Mouse (Mus musculus) embryonic facial prominence, embryonic 13.5 days (tissue): ENCODE data around the gene Igsf3. TPM values are rescaled to one million over a fixed set of nuclear protein-coding genes. Genes with fewer than 3 reads are reported as not detected.

Experiments
- ATAC-seq: fragments of 200-750 bp; cut with Nextera tagmentation; 2 replicates; pipeline ENCODE4 v1.8.0; 2017; ENCODE audit warnings: low read depth; ENCODE audit not compliant: insufficient number of reproducible peaks, insufficient read depth, low FRiP score, low TSS enrichment
- H3K27ac ChIP-seq: fragments of 300-500 bp; sonication (generic); 2 replicates; pipeline ENCODE4 v1.5.1; 2015; ENCODE audit warnings: moderate library complexity, mild to moderate bottlenecking, inconsistent platforms
- H3K27me3 ChIP-seq: fragments of 300-500 bp; sonication (generic); 2 replicates; pipeline ENCODE4 v1.6.1; 2015; ENCODE audit warnings: mild to moderate bottlenecking, inconsistent platforms
- H3K36me3 ChIP-seq: fragments of 300-500 bp; sonication (generic); 2 replicates; pipeline ENCODE4 v1.6.1; 2015; ENCODE audit warnings: mild to moderate bottlenecking, inconsistent platforms
- H3K4me1 ChIP-seq: fragments of 300-500 bp; sonication (generic); 2 replicates; pipeline ENCODE4 v1.6.1; 2015; ENCODE audit warnings: inconsistent platforms
- H3K4me2 ChIP-seq: fragments of 300-500 bp; sonication (generic); 2 replicates; pipeline ENCODE4 v1.6.1; 2015; ENCODE audit warnings: moderate library complexity, mild to moderate bottlenecking, inconsistent platforms
- H3K4me3 ChIP-seq: fragments of 300-500 bp; sonication (generic); 2 replicates; pipeline ENCODE4 v1.5.1; 2015; ENCODE audit warnings: mild to moderate bottlenecking, inconsistent platforms
- H3K9ac ChIP-seq: fragments of 300-500 bp; sonication (generic); 2 replicates; pipeline ENCODE4 v1.6.1; 2015; ENCODE audit warnings: mild to moderate bottlenecking, inconsistent platforms
- H3K9me3 ChIP-seq: fragments of 300-500 bp; sonication (generic); 2 replicates; pipeline ENCODE4 v1.6.1; 2016; ENCODE audit warnings: inconsistent platforms
- WGBS: fragments of 180-500 bp; shearing (Covaris S2); methylation state at CpG from one replicate; pipeline ENCODE4 v1.1.7; 2015; ENCODE audit warnings: mixed read lengths; 5-methylcytosine and 5-hydroxymethylcytosine counted together
- polyA plus RNA-seq: library from polyadenylated mRNA; unstranded; fragments of >200 nt; fragmentation: Nextera tagmentation; extraction: Ambion mirVana; gene quantifications from 2 replicates; pipeline ENCODE4 v1.2.1, GENCODE M21; 2015

Igsf3 gene
- polyA plus RNA-seq, 1 experiment from 2014 or later: 104 TPM

DNA sequence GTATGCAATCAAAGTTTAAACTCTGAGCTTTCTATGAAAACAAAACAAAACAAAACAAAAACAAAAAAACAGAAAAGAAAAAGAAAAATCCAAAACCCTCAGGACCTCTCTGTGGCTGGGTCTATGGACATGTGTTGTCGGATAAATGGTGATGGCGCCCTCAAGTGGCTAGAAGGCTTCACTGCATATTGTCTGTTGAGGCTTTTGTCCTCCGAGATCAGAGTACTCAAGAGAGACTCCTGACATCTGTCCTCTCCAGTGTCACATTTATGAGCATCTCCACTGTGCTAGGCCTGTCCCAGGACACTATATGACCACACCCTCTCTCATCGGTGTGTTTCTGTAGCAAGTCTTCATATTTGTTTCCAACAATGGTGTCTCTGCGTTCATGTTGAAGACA, 85.4 kb downstream of the Igsf3 start:
- ATAC-seq: no peak
- H3K4me3 ChIP-seq: no peak overlapping the region
- no peak overlapping the region; the same call in 1 of the 2 replicates for H3K4me2 ChIP-seq
- WGBS: 21% methylated on average over 5 of the region's 5 CpGs
- H3K27ac ChIP-seq: peak overlapping the region; percentile 92
- peaks cover 30% of the 10 kb centered on the region for H3K36me3 ChIP-seq
- no peak overlapping the region for H3K9ac ChIP-seq
- H3K4me1 ChIP-seq: peaks cover 33% of the 10 kb centered on the region
- H3K27me3 ChIP-seq: no peaks in the 10 kb centered on the region
- H3K9me3 ChIP-seq: peaks cover 10% of the 10 kb centered on the region

DNA sequence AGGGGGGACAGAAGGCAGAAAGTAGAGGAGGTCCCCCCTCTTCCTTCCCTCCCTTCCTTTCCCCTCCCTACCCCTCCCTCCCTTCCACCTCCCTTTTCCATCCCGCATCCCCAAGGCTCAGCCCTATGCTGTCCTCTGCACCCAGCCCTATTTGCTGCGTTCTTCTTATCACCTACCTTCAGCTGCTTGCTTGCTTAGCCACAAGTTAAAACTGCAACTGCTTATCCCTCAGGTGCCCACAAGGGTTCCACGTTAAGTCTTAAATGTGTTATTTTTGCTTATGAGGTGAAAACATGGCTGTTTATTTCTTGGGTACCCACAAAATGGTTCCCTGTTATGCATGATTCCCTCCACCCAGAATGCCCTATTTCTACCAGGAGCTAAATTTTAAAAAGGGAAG, 86.6 kb downstream of the Igsf3 start:
- ATAC-seq: no peak
- Histone ChIP-seq H3K9ac (no peak overlapping the region), H3K4me3 (no peak overlapping the region), H3K27me3 (no peaks in the 10 kb centered on the region), H3K9me3 (peaks cover 8% of the 10 kb centered on the region), H3K4me1 (peaks cover 44% of the 10 kb centered on the region), H3K36me3 (peaks cover 18% of the 10 kb centered on the region), H3K27ac (no peak overlapping the region), H3K4me2 (no peak overlapping the region)
- WGBS: 87% methylated on average over 3 of the region's 3 CpGs

DNA sequence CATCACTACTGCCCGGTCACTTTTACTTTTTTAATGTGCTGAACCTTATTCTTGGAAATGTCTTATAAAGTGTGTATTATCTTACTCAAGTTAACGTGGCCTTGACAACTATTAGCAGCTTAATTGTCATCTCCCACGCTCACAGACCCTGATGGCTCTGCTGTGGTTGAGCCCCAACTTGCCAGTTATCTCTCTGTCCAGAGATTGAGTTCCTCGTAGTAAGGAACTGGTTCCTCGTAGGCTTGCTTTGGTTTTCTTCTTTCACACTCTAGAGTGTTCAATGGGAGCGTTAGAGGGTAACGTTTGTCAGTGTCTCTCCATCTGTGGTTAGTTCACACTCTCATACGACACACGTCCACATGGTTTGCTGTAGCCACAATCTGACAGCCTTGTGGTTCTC, 92.8 kb downstream of the Igsf3 start:
- Histone ChIP-seq H3K27me3 (no peaks in the 10 kb centered on the region), H3K9me3 (no peaks in the 10 kb centered on the region), H3K4me3 (no peak overlapping the region), H3K36me3 (no peaks in the 10 kb centered on the region), H3K4me1 (peaks cover 28% of the 10 kb centered on the region), H3K4me2 (no peak overlapping the region), H3K27ac (no peak overlapping the region), H3K9ac (no peak overlapping the region)
- 86% methylated on average over 9 of the region's 9 CpGs for WGBS
- no peak for ATAC-seq

GRCm38 (mm10) chr3:101471881-101472280, 95.0 kb downstream of the Igsf3 start:
- no peaks in the 10 kb centered on the region for H3K27me3 ChIP-seq
- no peak overlapping the region for H3K4me2 ChIP-seq
- peaks cover 23% of the 10 kb centered on the region for H3K4me1 ChIP-seq
- H3K36me3 ChIP-seq: no peaks in the 10 kb centered on the region
- H3K9me3 ChIP-seq: no peaks in the 10 kb centered on the region
- WGBS: 26% methylated on average over 4 of the region's 4 CpGs
- no peak overlapping the region for H3K27ac ChIP-seq
- H3K4me3 ChIP-seq: no peak overlapping the region
- ATAC-seq: no peak
- no peak overlapping the region for H3K9ac ChIP-seq

DNA sequence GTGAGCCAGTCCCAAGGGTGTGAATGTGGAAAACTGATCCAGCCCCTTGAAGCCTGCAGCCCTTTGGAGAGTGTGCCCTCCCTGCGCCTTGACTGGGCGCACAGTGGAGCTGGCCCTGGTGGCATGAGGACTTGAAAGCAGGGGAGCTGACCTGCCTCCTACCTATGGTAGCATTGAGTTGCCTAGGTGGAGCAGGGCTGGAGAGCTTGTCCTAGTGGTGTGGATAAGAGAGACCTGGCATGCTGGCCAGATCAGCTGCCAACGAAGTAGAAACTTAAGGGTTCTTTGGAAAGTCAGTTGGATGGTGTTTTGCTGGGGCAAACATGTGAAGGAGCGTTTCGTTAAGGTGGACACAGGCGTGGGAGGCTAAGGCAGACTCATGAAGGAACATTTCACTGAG, 105.1 kb downstream of the Igsf3 start:
- 92% methylated on average over 6 of the region's 6 CpGs for WGBS
- no peaks in the 10 kb centered on the region for H3K4me1 ChIP-seq

GRCm38 (mm10) chr3:101483256-101483983, 106.5 kb downstream of the Igsf3 start:
- Histone ChIP-seq H3K27ac (no peak overlapping the region), H3K36me3 (no peaks in the 10 kb centered on the region), H3K27me3 (no peaks in the 10 kb centered on the region), H3K9ac (no peak overlapping the region), H3K4me2 (no peak overlapping the region), H3K9me3 (no peaks in the 10 kb centered on the region), H3K4me3 (no peak overlapping the region), H3K4me1 (no peaks in the 10 kb centered on the region)
- no peak for ATAC-seq
- WGBS: 73% methylated on average over 3 of the region's 3 CpGs

More for the DNA sequence above, 105.1 kb downstream of the Igsf3 start:
- no peak for ATAC-seq
- Histone ChIP-seq H3K27ac (no peak overlapping the region), H3K9ac (no peak overlapping the region), H3K9me3 (no peaks in the 10 kb centered on the region), H3K27me3 (no peaks in the 10 kb centered on the region), H3K4me2 (no peak overlapping the region), H3K4me3 (no peak overlapping the region), H3K36me3 (no peaks in the 10 kb centered on the region)

GRCm38 (mm10) chr3:101486054-101486765, 109.3 kb downstream of the Igsf3 start:
- 45% methylated on average over 4 of the region's 4 CpGs for WGBS
- ATAC-seq: no peak
- Histone ChIP-seq H3K36me3 (no peaks in the 10 kb centered on the region), H3K9me3 (no peaks in the 10 kb centered on the region), H3K4me2 (no peak overlapping the region), H3K27ac (no peak overlapping the region), H3K27me3 (no peaks in the 10 kb centered on the region), H3K9ac (no peak overlapping the region), H3K4me3 (no peak overlapping the region), H3K4me1 (0 out of 2 replicates have a peak, but pooled peaks cover 2% of the 10 kb centered on the region)

DNA sequence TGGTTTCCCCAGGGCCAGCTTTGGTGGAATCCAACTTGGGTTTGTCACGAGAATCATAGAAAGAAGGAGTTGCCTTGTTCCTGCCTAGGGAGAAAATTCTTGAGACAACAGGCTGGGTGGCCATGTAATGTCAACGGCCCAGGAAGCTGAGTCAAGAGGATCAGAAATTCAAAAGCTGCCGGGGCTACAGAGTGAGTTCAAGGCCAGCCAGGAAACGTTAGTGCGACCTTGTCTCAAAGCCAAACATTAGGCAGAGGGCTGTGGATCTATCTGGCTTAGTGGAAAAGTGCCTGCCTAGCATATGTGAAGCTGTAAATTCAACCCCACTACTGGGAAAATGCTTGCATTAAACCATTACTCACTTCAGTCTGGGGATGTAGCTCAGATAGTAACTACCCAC, 110.6 kb downstream of the Igsf3 start:
- H3K9me3 ChIP-seq: no peaks in the 10 kb centered on the region
- H3K27ac ChIP-seq: no peak overlapping the region
- WGBS: 84% methylated on average over 5 of the region's 5 CpGs

GRCm38 (mm10) chr3:101488204-101488603, 111.3 kb downstream of the Igsf3 start:
- H3K27me3 ChIP-seq: no peaks in the 10 kb centered on the region
- no peaks in the 10 kb centered on the region for H3K36me3 ChIP-seq
- no peak overlapping the region for H3K4me3 ChIP-seq
- H3K9ac ChIP-seq: no peak overlapping the region
- no peak for ATAC-seq
- H3K9me3 ChIP-seq: no peaks in the 10 kb centered on the region
- H3K4me2 ChIP-seq: no peak overlapping the region
- WGBS: 71% methylated on average over 7 of the region's 7 CpGs
- 0 out of 2 replicates have a peak, but pooled peaks cover 3% of the 10 kb centered on the region for H3K4me1 ChIP-seq
- H3K27ac ChIP-seq: no peak overlapping the region

More for the DNA sequence above, 110.6 kb downstream of the Igsf3 start:
- no peaks in the 10 kb centered on the region for H3K36me3 ChIP-seq
- ATAC-seq: no peak
- H3K9ac ChIP-seq: no peak overlapping the region
- H3K4me1 ChIP-seq: 0 out of 2 replicates have a peak, but pooled peaks cover 3% of the 10 kb centered on the region
- no peak overlapping the region for H3K4me2 ChIP-seq
- H3K4me3 ChIP-seq: no peak overlapping the region
- no peaks in the 10 kb centered on the region for H3K27me3 ChIP-seq

GRCm38 (mm10) chr3:101490515-101490914, 113.6 kb downstream of the Igsf3 start:
- Histone ChIP-seq H3K27me3 (no peaks in the 10 kb centered on the region), H3K4me2 (no peak overlapping the region), H3K4me1 (peaks cover 7% of the 10 kb centered on the region), H3K27ac (no peak overlapping the region), H3K9ac (no peak overlapping the region), H3K36me3 (no peaks in the 10 kb centered on the region), H3K9me3 (no peaks in the 10 kb centered on the region), H3K4me3 (no peak overlapping the region)
- ATAC-seq: no peak
- 77% methylated on average over 9 of the region's 9 CpGs for WGBS

DNA sequence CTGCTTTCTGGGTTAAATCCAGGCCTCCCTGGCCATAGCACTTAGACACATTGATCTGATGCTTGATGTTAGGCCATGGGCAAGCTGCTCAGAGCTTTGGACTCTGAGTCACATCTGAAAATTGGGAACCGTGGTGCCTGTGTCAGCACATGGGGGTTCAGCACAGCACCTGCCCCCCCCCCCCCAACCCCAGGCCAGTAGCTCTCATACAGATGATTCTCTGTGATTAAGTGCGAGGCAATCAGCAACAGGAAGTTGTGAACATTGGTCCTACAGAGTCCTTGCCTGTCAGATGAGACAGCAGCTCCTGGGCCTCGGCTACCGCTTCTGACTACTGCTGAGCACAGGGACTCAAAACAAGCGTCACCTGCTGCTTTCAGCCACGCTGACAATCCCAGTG, 116.0 kb downstream of the Igsf3 start:
- Histone ChIP-seq H3K4me1 (peaks cover 7% of the 10 kb centered on the region), H3K9ac (no peak overlapping the region), H3K36me3 (no peaks in the 10 kb centered on the region), H3K27ac (no peak overlapping the region), H3K27me3 (no peaks in the 10 kb centered on the region), H3K4me2 (no peak overlapping the region), H3K9me3 (no peaks in the 10 kb centered on the region), H3K4me3 (no peak overlapping the region)
- WGBS: 81% methylated on average over 6 of the region's 6 CpGs
- ATAC-seq: no peak

DNA sequence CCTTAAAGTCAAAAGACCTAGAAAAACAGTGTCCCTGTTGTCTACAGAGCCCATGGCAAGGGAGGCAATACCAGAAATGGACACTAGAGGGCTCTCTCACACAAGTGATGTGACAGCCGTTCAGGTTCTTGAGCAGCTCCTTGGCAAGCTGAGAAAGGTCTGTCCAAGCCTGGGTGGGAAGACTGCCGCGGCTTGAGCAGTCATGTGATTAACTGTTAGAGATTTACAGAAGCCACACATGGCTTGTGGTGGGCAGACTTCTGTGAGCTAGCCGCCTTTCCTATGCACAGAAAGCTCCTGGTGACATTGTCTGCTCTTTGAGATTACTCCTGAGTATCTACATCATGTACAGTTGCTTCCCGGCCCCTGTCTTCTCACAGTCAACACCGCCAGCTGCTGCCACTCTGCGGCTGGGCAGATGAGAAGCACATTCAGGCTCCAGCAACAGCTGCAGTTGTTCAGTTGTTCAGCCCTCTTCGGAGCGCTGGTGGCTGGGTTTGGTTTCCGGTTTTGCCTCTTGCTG, 117.1 kb downstream of the Igsf3 start:
- WGBS: 34% methylated on average over 10 of the region's 10 CpGs
- Histone ChIP-seq H3K27ac (no peak overlapping the region), H3K27me3 (no peaks in the 10 kb centered on the region), H3K4me1 (peaks cover 7% of the 10 kb centered on the region), H3K9me3 (no peaks in the 10 kb centered on the region), H3K4me3 (no peak overlapping the region), H3K9ac (no peak overlapping the region), H3K4me2 (peak overlapping the region; percentile 16; the same call in 1 of the 2 replicates), H3K36me3 (no peaks in the 10 kb centered on the region)
- peak; percentile 44; the same call in 1 of the 2 replicates for ATAC-seq
